Mouse (Mus musculus) left cerebral cortex, adult 8-10 months (tissue): ENCODE data around the gene Nell2. TPM values are rescaled to one million over a fixed set of nuclear protein-coding genes. Genes with fewer than 3 reads are reported as not detected.

ENCODE experiments used
- DNase-seq, 2 experiments: peaks; one replicate each; pipeline ENCODE4 v3.0.0; 2022; ENCODE audit warnings: low spot score in 2 of 2
- total RNA-seq, 4 experiments: library from RNA; stranded (reverse); gene quantifications; 2 replicates each; pipeline ENCODE4 v1.2.4; 2022

Gene Nell2
- total RNA-seq, 4 experiments from 2014 or later, result 430 to 462 (median 446) TPM

- no peak for DNase-seq
Measured at GRCm38 (mm10) chr15:95108626-95109025, 419.7 kb downstream of the Nell2 start.

- DNase-seq, result no peak
Measured at GRCm38 (mm10) chr15:95107246-95107809, 421.0 kb downstream of the Nell2 start.

GRCm38 (mm10) chr15:95101522-95101921, 426.8 kb downstream of the Nell2 start:
- DNase-seq, result no peak

GRCm38 (mm10) chr15:95100133-95100532, 428.2 kb downstream of the Nell2 start:
- no peak for DNase-seq

- no peak for DNase-seq
Measured at GRCm38 (mm10) chr15:95085962-95086361, 442.4 kb downstream of the Nell2 start.

- DNase-seq, result no peak
Measured at GRCm38 (mm10) chr15:95081654-95082053, 446.7 kb downstream of the Nell2 start.

- DNase-seq, result peak in 1 of 2 experiments; percentile 67
Measured at GRCm38 (mm10) chr15:95075356-95075755, 453.0 kb downstream of the Nell2 start.

- DNase-seq, result peak in 1 of 2 experiments; percentile 29
Measured at GRCm38 (mm10) chr15:95070881-95071280, 457.5 kb downstream of the Nell2 start.

GRCm38 (mm10) chr15:95068799-95069198, 459.6 kb downstream of the Nell2 start:
- DNase-seq, result no peak

GRCm38 (mm10) chr15:95068023-95068422, 460.3 kb downstream of the Nell2 start:
- DNase-seq, result no peak

GRCm38 (mm10) chr15:95055081-95055650, 473.2 kb downstream of the Nell2 start:
- no peak for DNase-seq

- DNase-seq, result no peak
Measured at GRCm38 (mm10) chr15:95049171-95049729, 479.1 kb downstream of the Nell2 start.

GRCm38 (mm10) chr15:95047486-95047885, 480.9 kb downstream of the Nell2 start:
- DNase-seq, result no peak

- DNase-seq, result peak in 1 of 2 experiments; percentile 46
Measured at GRCm38 (mm10) chr15:95044011-95044410, 484.3 kb downstream of the Nell2 start.

- no peak for DNase-seq
Measured at GRCm38 (mm10) chr15:95042437-95042836, 485.9 kb downstream of the Nell2 start.

GRCm38 (mm10) chr15:95029487-95029875, 498.9 kb downstream of the Nell2 start:
- DNase-seq, result no peak

- DNase-seq, result no peak
Measured at GRCm38 (mm10) chr15:95028862-95029486, 499.4 kb downstream of the Nell2 start.

Other genes starting within 250 kb of the Nell2 start
- gene Dbx2, start 127.4 kb upstream of the Nell2 start, total RNA-seq, result 10 to 100 TPM; 20.5 to 29.2 (median 23.5) TPM